Mouse (Mus musculus) G1E (cell line): ENCODE results near the gene Rgs17. TPM values are rescaled to one million over a fixed set of nuclear protein-coding genes. Genes with fewer than 3 reads are reported as not detected.

Experiments used
- ATAC-seq: 2 replicates; pipeline ENCODE4 v1.8.0; 2016; ENCODE audit warnings: mild to moderate bottlenecking; ENCODE audit not compliant: insufficient number of reproducible peaks, poor library complexity, low FRiP score, severe bottlenecking; ENCODE audit errors: extremely low read depth
- DNase-seq: peaks from one replicate; pipeline ENCODE4 v3.0.0; 2012; ENCODE audit warnings: low spot score
- H3K27me3 ChIP-seq: 2 replicates; pipeline ENCODE4 v1.6.1; 2012; ENCODE audit warnings: mild to moderate bottlenecking, low read length, inconsistent platforms; ENCODE audit not compliant: insufficient read depth
- H3K36me3 ChIP-seq: replicated peaks from 2 replicates; pipeline ENCODE3; 2012; ENCODE audit warnings: mild to moderate bottlenecking, inconsistent platforms
- H3K4me1 ChIP-seq: 2 replicates; pipeline ENCODE4 v1.6.1; 2012; ENCODE audit warnings: low read depth, low read length, inconsistent platforms, mixed read lengths; ENCODE audit not compliant: insufficient read depth
- H3K4me3 ChIP-seq: 2 replicates; pipeline ENCODE4 v1.5.1; 2012; ENCODE audit warnings: low read depth, mild to moderate bottlenecking, inconsistent platforms, low read length, moderate library complexity, mixed read lengths
- H3K9me3 ChIP-seq: replicated peaks from 2 replicates; pipeline ENCODE4 v1.6.1; 2012; ENCODE audit warnings: inconsistent platforms
- CTCF ChIP-seq: IDR thresholded peaks from 2 replicates; pipeline ENCODE4 v1.5.1; 2012; ENCODE audit warnings: low read depth, low read length, inconsistent platforms, mixed read lengths
- GATA1 ChIP-seq: IDR thresholded peaks from 2 replicates; pipeline ENCODE4 v1.6.1; 2012; ENCODE audit warnings: borderline replicate concordance, low read length, inconsistent platforms, mixed read lengths
- GATA2 ChIP-seq: IDR thresholded peaks from 2 replicates; pipeline ENCODE4 v1.6.1; 2012; ENCODE audit warnings: low read depth, low read length, inconsistent platforms, borderline replicate concordance
- POLR2AphosphoS5 ChIP-seq: IDR thresholded peaks from 2 replicates; pipeline ENCODE4 v1.6.1; 2012; ENCODE audit warnings: low read depth, low read length, inconsistent platforms; ENCODE audit not compliant: insufficient replicate concordance
- TAL1 ChIP-seq: conservative IDR thresholded peaks from 2 replicates; pipeline ENCODE4 v1.6.1; 2012; ENCODE audit warnings: low read depth, low read length, inconsistent platforms, mixed read lengths
- polyA plus RNA-seq: library from polyadenylated mRNA; stranded (reverse); fragments of >175 nt; gene quantifications from 2 replicates; pipeline ENCODE4 v1.2.3, GENCODE M21; 2012
- total RNA-seq, 2 experiments: library from RNA; stranded (forward) in 1 of 2; stranded (reverse) in 1 of 2; fragments of 200-1000 nt in 1 of 2; fragments of >200 nt in 1 of 2; fragmentation: Nextera tagmentation in 1 of 2; gene quantifications; 2 replicates each; pipeline ENCODE4 v1.2.3; 2014 to 2017

Rgs17 gene
- total and polyA plus RNA-seq, 3 experiments: 0.05 TPM; not detected in 2

DNA sequence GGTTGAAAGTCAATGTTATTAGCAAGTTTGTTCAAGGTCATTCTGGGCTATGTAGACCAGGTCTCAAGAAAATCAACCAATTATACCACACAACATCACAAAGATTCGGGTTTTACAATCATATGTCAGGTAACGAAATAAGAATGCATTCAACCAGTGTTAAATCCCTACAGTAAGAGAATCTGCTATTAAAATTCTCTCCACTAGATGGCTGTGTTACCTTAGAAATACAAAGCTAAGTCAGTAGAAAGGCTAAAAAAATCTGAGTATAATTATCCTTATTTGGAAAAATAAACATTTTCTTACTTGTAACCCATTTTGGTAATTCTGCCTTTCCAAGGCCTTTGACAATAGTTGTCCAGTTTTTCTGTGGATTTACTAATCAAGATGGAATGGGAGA is 75.3 kb downstream of the Rgs17 start:
- DNase-seq (no peak), ATAC-seq (no peak)

GRCm38 (mm10) chr10:5841369-5841768 is 80.8 kb downstream of the Rgs17 start:
- Histone ChIP-seq H3K9me3 (no peaks in the 10 kb centered on the region), H3K27me3 (peaks cover 5% of the 10 kb centered on the region; the same call in 1 of the 2 replicates)
- ATAC-seq: no peak

More for the DNA sequence above, 75.3 kb downstream of the Rgs17 start:
- Histone ChIP-seq H3K4me1 (no peaks in the 10 kb centered on the region), H3K9me3 (no peaks in the 10 kb centered on the region), H3K27me3 (no peaks in the 10 kb centered on the region), H3K4me3 (no peak overlapping the region), H3K36me3 (no peaks in the 10 kb centered on the region)
- no peak for TF ChIP-seq POLR2AphosphoS5
- no peak for TF ChIP-seq GATA2
- no peak for TF ChIP-seq CTCF
- TF ChIP-seq GATA1: no peak
- no peak for TF ChIP-seq TAL1

DNA sequence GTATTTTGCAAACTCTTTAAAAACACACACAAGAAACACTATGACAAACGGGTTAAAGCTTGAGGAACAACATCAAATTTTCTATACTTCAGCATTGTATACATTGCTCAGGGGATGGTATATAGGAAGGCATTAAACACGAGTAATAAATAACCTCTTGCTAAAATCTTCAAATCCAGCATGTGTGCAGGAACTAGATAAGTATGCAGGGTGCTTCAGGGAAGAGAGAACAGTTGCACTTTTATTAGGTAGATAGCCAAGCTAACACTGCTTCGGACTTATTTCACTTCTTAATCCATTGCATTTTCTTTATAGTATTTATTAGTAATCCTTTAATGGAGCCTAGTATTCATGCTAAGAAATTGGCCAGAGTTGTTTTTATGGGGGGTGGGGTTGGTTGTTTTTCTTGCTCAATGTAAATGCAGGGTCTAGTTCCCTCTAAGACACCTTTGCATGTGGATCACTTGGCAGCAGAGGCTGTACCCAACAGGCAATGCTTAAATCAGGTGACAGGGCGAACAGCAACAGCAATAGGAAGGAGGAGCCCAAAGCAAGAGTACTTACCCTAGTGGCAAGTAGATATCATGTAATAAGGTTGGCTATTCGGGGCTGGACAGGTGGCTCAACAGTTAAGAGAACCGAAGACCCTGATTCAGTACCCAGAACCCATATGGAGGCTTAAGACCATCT is 95.7 kb downstream of the Rgs17 start:
- no peak for TF ChIP-seq TAL1
- Histone ChIP-seq H3K4me1 (peaks cover 22% of the 10 kb centered on the region), H3K27me3 (peaks cover 14% of the 10 kb centered on the region; the same call in 1 of the 2 replicates), H3K4me3 (no peak overlapping the region), H3K9me3 (no peaks in the 10 kb centered on the region), H3K36me3 (peaks cover 12% of the 10 kb centered on the region)
- DNase-seq: no peak
- no peak for ATAC-seq

More at GRCm38 (mm10) chr10:5841369-5841768, 80.8 kb downstream of the Rgs17 start:
- TF ChIP-seq GATA2 (no peak), CTCF (no peak), POLR2AphosphoS5 (no peak), GATA1 (no peak)
- H3K4me1 ChIP-seq: no peaks in the 10 kb centered on the region
- no peak overlapping the region for H3K4me3 ChIP-seq
- H3K36me3 ChIP-seq: no peaks in the 10 kb centered on the region
- no peak for DNase-seq

- ATAC-seq (0 out of 2 replicates have a peak, but pooled peaks have one; percentile 5), DNase-seq (peak; percentile 18)
Measured at GRCm38 (mm10) chr10:5824779-5825178, 97.4 kb downstream of the Rgs17 start.

GRCm38 (mm10) chr10:5823740-5824491 is 98.3 kb downstream of the Rgs17 start, which contains the start of gene Mtrf1l:
Mtrf1l (minus strand) TSS chr10:5823910.
- Histone ChIP-seq H3K4me3 (peak within 1 kb of the TSS; percentile 82), H3K9me3 (no peaks in the 10 kb centered on the region), H3K36me3 (peaks cover 33% of the 10 kb centered on the region), H3K4me1 (peaks cover 31% of the 10 kb centered on the region), H3K27me3 (peaks cover 12% of the 10 kb centered on the region; the same call in 1 of the 2 replicates)
- DNase-seq (peak; percentile 82), ATAC-seq (peak; percentile 90)
- no peak for TF ChIP-seq POLR2AphosphoS5
- TF ChIP-seq TAL1: no peak
- TF ChIP-seq CTCF: no peak
- no peak for TF ChIP-seq GATA1
- TF ChIP-seq GATA2: no peak

More at GRCm38 (mm10) chr10:5824779-5825178, 97.4 kb downstream of the Rgs17 start:
- Histone ChIP-seq H3K9me3 (no peaks in the 10 kb centered on the region), H3K27me3 (peaks cover 14% of the 10 kb centered on the region; the same call in 1 of the 2 replicates), H3K4me1 (peaks cover 31% of the 10 kb centered on the region), H3K4me3 (peak overlapping the region; percentile 82), H3K36me3 (peaks cover 24% of the 10 kb centered on the region)
- TF ChIP-seq CTCF (0 out of 2 replicates have a peak, but pooled peaks have one; percentile 5), TAL1 (no peak), GATA2 (no peak)

DNA sequence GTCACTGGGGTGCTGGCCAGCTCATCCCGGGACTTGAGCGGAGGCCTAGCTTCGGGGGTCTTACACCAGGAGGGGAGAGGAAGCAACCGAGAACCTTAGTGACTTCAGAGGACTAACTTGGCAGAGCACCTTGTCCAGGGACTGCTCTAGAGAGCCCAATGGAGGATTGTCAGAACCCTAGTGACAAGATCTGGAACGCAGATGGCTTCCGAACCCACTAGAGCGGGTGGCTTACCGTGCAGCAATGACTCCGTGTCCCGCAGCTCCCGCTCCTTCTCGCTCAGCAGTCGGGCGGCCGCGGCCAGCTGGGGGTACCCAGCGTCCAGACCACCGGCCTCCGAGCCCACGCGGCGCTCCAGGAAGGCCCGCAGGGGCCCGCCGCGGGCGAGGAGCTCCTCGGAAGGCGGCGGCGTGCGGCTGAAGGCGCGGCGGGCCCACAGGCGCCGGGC is 98.9 kb downstream of the Rgs17 start:
- TF ChIP-seq TAL1 (no peak), POLR2AphosphoS5 (no peak)
- ATAC-seq (no peak), DNase-seq (no peak)
- Histone ChIP-seq H3K4me1 (peaks cover 31% of the 10 kb centered on the region), H3K36me3 (peaks cover 39% of the 10 kb centered on the region), H3K27me3 (peaks cover 8% of the 10 kb centered on the region; the same call in 1 of the 2 replicates), H3K9me3 (no peaks in the 10 kb centered on the region), H3K4me3 (peak overlapping the region; percentile 82)
